Mouse (Mus musculus): ENCODE measurements around the gene Gm10306.

Gene Gm10306

GRCm38 (mm10) chr4:94556265-94557054 is at the start of gene Gm10306, which contains the start of gene Caap1:
Gene Gm10306, plus strand, starts transcription at chr4:94556546.
Gene Caap1, minus strand, starts transcription at chr4:94556796.
- DNase-seq (ENCODE audit: low read depth, low spot score): peak; percentile 91

DNA sequence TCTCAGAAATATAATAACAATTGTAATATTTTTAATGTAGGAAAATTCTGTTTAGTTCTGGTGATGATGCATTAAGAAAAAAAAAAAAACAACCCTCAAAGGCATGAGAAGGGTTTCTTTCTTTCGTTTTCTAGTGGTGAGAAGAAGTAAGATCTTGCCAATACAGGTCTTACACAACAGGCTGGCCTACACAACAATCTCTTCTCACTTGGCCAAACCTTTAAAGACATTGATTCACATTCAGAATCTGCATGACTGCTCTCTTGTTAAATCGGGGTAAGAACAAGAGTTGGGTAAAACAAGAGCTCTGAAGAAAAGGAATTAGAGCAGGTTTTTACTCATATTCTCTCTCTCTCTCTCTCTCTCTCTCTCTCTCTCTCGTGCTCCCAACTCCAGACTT is 41.0 kb upstream of the Gm10306 start:
- peak; percentile 23 for DNase-seq (ENCODE audit: low read depth, low spot score)

DNA sequence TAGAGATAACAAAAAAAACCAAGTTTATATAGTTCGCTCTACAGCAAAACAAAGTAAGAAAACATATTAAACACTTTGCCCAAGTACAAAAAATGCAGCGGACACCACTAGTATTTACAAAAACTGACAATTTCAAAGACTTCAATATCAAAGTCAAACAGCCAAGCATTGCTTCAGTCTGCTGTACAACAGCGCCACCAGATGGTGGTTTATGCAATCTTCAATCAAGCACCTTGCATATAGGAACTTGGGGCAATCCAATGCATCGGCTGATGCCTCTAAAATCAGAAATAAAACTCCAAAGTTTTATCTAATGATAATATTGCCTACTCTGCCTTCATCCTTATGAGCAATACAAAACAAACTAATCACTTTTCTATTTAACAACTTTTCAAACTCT is 38.7 kb upstream of the Gm10306 start:
- DNase-seq (ENCODE audit: low read depth, low spot score): peak; percentile 43

GRCm38 (mm10) chr4:94523321-94523720 is 33.0 kb upstream of the Gm10306 start:
- no peak for DNase-seq (ENCODE audit: low read depth, low spot score)

- no peak for DNase-seq (ENCODE audit: low read depth, low spot score)
Measured at GRCm38 (mm10) chr4:94529448-94529847, 26.9 kb upstream of the Gm10306 start.

DNA sequence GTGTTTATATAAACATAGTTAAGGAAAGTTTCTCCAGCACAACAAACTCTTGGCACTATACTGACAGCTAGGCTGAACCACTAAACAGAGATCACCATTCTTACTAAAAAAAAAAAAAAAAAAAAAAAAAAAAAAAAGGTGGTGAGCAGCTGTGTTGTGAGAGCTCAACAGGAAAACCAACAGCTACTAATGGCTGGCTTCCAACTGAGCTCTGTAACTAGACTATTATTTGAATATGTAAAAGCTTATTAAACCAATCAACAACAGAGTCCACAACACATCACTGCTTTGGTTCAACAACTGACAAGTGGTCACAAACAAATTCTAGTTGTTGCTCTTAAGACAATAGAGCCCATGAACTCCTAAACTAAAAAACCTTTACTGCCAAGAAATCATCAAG is 23.1 kb upstream of the Gm10306 start:
- DNase-seq (ENCODE audit: low read depth, low spot score): no peak

DNA sequence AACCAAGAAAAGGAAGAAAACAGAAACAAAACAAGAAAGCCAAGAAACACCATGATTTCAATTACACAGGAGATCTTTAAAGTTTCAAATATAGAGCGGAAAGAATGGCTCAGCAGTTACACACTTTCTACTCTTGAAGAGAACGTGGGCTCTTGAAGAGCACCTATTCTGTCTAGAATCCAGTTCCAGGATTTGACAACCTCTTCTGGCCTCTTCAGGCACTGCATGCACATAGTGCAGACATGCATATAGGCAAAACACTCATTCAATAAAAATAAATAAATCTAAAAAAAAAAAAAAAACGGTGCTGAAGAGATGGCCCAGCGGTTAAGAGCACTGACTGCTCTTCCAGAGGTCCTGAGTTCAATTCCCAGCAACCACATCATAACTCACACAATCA is 13.3 kb upstream of the Gm10306 start:
- DNase-seq (ENCODE audit: low read depth, low spot score): no peak

DNA sequence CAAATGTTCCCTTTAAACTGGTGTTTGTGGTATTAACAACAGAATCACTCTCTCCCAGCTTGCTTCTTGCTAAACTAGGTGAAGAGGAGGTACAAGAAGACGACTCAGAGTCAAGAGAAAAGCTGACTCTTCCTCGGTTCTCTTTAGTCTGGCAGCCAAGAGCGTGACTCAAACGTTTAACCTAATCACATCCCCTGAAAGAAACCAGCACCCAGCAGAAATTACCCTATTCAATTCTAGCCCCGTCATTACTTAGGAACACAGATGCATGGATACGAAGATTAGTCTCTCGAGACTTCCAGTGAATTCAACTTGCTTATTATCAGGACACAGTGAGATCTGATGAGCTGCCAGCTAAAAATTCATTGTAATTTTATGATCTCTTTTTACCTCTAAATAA is 12.0 kb upstream of the Gm10306 start:
- DNase-seq (ENCODE audit: low read depth, low spot score): no peak

DNA sequence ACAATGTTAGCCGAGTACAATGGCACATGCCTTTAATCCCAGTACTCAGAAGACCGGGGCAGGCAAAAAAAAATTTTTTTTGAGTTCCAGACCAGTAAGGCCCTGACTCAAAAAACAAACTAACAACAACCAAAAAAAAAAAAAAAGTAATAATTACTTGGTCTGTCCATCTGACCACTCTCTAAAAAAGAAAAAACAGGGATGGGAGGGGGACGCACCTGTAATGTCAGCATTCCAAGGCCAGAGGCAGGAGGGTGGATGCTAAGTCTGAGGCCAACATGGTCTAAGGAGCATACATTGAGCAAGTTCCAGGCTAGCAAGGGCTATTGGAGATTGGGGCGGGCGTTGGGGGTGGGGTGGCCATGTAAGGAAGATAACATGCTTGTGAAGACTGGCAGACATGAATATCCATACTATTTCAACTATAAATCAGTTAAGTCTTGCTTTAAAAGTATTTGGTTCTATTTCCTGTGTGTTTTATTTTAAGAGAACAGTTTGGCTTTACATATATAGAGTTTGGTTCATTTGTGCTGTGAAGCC is 1.3 kb upstream of the Gm10306 start:
- no peak for DNase-seq (ENCODE audit: low read depth, low spot score)

DNA sequence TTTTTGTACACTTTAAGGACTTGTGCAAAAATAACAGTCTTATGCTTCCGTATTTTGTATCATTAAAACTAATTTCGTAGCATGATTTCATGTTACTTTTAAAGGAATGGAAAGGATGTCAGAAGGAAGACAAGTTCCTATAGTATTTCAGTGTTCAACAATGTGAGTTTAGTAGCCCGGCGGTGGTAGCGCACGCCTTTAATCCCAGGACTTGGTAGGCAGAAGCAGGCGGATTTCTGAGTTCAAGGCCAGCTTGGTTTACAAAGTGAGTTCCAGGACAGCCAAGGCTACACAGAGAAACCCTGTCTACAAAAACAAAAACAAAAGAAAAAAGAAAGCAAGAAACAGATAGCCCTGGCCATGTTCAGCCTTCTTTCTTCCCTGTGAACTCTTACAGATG is 799 bp downstream of the Gm10306 start:
- DNase-seq (ENCODE audit: low read depth, low spot score): no peak

- no peak for DNase-seq (ENCODE audit: low read depth, low spot score)
Measured at GRCm38 (mm10) chr4:94559266-94559665, 2.9 kb downstream of the Gm10306 start.

DNA sequence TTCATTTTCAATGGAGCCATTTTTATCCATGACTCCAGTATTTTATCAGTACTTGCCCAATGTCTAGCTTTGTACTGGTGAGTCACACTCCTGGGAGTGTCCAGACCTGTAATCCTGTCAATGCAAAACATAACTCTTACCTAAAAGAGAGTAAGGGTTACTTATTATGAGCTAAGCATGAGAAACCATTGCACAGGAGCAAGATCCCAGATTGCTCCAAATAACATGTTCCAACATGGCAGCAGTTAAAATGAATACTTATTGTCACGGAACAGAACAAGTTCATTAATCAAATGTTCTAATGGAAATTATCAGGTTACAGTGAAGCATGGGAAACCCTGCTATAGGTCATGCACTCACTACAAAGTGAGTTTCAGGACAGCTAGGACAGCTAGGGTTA is 4.0 kb downstream of the Gm10306 start:
- no peak for DNase-seq (ENCODE audit: low read depth, low spot score)

GRCm38 (mm10) chr4:94561954-94562648 is 5.8 kb downstream of the Gm10306 start:
- DNase-seq (ENCODE audit: low read depth, low spot score): no peak

- DNase-seq (ENCODE audit: low read depth, low spot score): no peak
Measured at GRCm38 (mm10) chr4:94564297-94564696, 8.0 kb downstream of the Gm10306 start.

DNA sequence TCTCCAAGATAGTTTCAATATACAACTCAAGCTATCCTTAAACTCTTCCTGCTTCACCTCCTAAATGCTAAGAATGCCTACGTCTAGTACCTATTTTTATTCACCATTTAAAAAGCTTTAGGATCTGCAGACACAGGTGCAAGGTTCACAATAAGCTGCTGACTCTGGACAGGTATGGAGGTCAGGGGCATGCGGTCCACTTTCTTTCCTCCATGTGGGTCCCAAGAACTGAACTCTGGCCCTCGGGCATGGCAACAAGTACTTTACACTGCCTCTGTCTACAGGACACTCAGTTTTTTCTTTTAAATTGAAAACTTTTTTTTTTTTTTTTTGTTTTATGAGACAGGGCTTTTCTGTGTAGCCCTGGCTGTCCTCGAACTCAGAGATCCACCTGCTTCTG is 16.3 kb downstream of the Gm10306 start:
- DNase-seq (ENCODE audit: low read depth, low spot score): no peak

GRCm38 (mm10) chr4:94591765-94592381 is 35.5 kb downstream of the Gm10306 start:
- no peak for DNase-seq (ENCODE audit: low read depth, low spot score)

DNA sequence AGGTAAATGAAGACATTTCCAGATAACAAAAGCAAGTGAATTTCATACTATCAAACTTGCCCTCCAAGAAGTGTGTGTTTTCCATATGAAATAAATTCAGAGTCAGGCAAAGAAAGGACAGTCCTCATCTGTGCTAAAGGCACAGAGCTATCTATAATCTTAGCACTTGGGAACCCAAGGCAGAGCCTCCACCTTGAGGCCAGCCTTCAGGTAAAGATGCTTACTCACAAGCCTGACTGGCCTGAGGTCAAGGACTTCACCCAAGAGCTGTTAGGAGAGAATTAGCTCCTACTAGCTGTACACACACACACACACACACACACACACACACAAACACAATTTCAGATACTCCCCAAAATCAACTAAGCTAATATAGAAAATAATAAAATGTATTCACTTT is 36.4 kb downstream of the Gm10306 start:
- no peak for DNase-seq (ENCODE audit: low read depth, low spot score)

GRCm38 (mm10) chr4:94601395-94601794 is 45.0 kb downstream of the Gm10306 start:
- no peak for DNase-seq (ENCODE audit: low read depth, low spot score)

GRCm38 (mm10) chr4:94602496-94603030 is 46.2 kb downstream of the Gm10306 start:
- no peak for DNase-seq (ENCODE audit: low read depth, low spot score)

GRCm38 (mm10) chr4:94603031-94603629 is 46.8 kb downstream of the Gm10306 start, which contains the start of gene Plaa:
Gene Plaa, minus strand, starts transcription at chr4:94603244.
- peak; percentile 74 for DNase-seq (ENCODE audit: low read depth, low spot score)

DNA sequence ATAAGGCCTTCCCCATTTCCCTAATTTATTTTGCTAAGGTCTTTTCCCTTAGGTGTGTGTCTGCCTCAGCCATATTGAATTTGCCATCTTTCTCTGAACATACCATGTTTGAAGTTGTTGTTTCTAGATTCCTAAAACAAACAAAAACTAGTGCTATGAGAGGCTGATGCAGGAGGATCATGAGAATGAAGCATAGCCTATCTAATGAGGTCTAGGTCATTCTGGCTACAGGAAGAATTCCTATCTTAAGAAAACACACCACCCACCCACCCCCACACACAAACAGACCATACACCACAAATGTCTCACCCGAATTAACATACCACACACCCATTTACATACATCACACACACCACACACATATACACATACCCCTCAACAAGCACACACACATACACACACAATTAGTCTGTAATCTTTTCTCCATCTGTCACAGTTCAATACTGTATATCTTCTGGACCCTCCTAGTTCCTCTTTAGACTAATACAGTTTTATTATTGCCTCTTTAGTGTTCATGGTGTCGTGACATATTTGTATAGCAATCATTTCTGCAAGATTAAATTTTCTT is 48.2 kb downstream of the Gm10306 start:
- no peak for DNase-seq (ENCODE audit: low read depth, low spot score)

Data from skeletal muscle tissue, adult 2 months (tissue).